Mouse (Mus musculus): Measurements from ENCODE around the gene Gsta3.
A peak's percentile ranks its signal among the peaks of the same experiment; 100 is the strongest.

The Gsta3 gene

DNA sequence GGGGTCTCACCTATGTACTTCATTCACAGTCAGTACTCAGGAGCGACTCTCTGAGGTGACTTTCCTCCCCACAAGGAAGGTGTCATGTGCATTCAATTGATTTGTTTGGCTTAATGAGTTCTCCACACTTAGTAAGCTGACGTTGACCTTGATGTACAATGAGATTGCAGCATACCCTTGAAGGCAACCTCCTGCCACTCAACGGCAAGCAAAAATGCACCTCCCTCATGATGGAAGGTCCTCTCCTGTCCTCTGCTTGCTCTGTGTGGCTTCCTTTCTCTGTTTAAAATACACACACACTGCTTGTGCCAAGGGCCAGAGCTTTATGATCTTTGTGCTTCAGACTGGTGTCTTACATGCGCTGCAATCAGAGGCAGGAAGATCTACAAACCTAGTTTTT, 64.3 kb downstream of the Gsta3 start:
- DNase-seq = no peak

DNA sequence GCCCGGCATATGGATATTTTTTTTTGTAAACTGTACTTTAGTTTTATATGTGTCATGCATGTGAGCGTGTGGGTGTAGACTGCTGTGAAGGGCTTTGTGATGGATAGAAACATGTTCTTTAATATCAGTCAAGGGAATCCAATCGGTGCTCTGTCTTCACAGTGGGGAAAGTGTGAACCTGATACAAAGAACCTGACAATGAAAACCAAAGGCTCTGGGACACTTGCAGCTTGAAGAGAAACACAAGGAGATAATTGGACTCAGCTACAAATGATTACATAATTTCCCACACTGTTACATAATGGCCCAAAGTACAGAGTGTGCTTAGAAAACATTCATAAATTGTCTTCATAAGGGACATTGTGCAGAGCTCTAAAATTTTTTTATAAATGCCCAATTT, 65.1 kb downstream of the Gsta3 start:
- peak in 1 of 2 experiments; percentile 51 for DNase-seq

DNA sequence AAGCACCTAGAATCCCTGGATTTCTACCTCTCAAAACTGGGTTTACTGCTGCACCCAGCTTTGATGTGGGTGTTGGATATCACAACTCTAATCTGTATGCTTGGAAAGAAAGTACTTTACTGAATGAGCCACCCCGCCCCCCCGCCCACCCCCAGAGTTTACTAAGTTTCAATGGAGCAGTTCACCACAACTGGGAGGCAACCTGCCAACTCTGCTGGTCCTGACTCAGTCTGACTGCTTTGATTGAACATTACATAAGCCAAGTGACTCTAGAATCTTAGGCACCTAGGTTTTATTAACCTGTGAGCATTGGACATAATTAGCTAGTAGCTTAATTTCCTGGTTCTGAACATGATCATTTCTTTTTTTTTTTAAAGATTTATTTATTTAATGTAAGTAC, 73.9 kb downstream of the Gsta3 start:
- no peak for DNase-seq

All from kidney, adult 8-10 months (tissue).